Mouse (Mus musculus): ENCODE measurements around the gene Vamp2. TPM values are rescaled to one million over a fixed set of nuclear protein-coding genes. Genes with fewer than 3 reads are reported as not detected.

Gene Vamp2
- polyA plus RNA-seq, 1 experiment from 2014 or later = 98.1 TPM

- H3K27me3 ChIP-seq (ENCODE audit: control insufficient read depth, insufficient read depth, low read length) = no peaks in the 10 kb centered on the region
- peaks cover 7% of the 10 kb centered on the region for H3K4me1 ChIP-seq (replicated peaks; ENCODE audit: control insufficient read depth, insufficient read depth, low read length)
- H3K36me3 ChIP-seq (ENCODE audit: control insufficient read depth, insufficient read depth, low read length) = no peaks in the 10 kb centered on the region
- under 1% methylated on average over 47 of the region's 47 CpGs for WGBS
- ATAC-seq (ENCODE audit: low FRiP score) = peak; percentile 92
- H3K4me2 ChIP-seq (replicated peaks; ENCODE audit: low read depth, low read length) = peak within 1 kb of the TSS; percentile 85
- peak within 1 kb of the TSS; percentile 82 for H3K27ac ChIP-seq (ENCODE audit: low read depth, low read length)
- H3K4me3 ChIP-seq (ENCODE audit: low read depth, low read length) = peak within 1 kb of the TSS; percentile 59
- peak within 1 kb of the TSS; percentile 81 for H3K9ac ChIP-seq (ENCODE audit: low read depth, low read length)
- H3K9me3 ChIP-seq (ENCODE audit: control insufficient read depth, low read length) = no peaks in the 10 kb centered on the region
- peak; percentile 95 for DNase-seq (ENCODE audit: low spot score)
Observed at GRCm38 (mm10) chr11:69070590-69071222, 17.6 kb upstream of the Vamp2 start, which contains the start of gene Tmem107. TSS of gene Tmem107 (plus strand) at chr11:69070806.

GRCm38 (mm10) chr11:69071262-69071661, 17.0 kb upstream of the Vamp2 start:
- WGBS = 24% methylated on average over 9 of the region's 9 CpGs
- Histone ChIP-seq H3K4me1 (replicated peaks; ENCODE audit: control insufficient read depth, insufficient read depth, low read length) (peaks cover 7% of the 10 kb centered on the region), H3K36me3 (ENCODE audit: control insufficient read depth, insufficient read depth, low read length) (no peaks in the 10 kb centered on the region), H3K9ac (ENCODE audit: low read depth, low read length) (peak overlapping the region; percentile 81), H3K4me2 (replicated peaks; ENCODE audit: low read depth, low read length) (peak overlapping the region; percentile 85), H3K27ac (ENCODE audit: low read depth, low read length) (peak overlapping the region; percentile 82; the same call in 1 of the 2 replicates), H3K9me3 (ENCODE audit: control insufficient read depth, low read length) (no peaks in the 10 kb centered on the region), H3K4me3 (ENCODE audit: low read depth, low read length) (peak overlapping the region; percentile 59), H3K27me3 (ENCODE audit: control insufficient read depth, insufficient read depth, low read length) (no peaks in the 10 kb centered on the region)
- DNase-seq (ENCODE audit: low spot score) (no peak), ATAC-seq (ENCODE audit: low FRiP score) (no peak)

- 82% methylated on average over 11 of the region's 11 CpGs for WGBS
Observed at GRCm38 (mm10) chr11:69072234-69072633, 16.1 kb upstream of the Vamp2 start.

GRCm38 (mm10) chr11:69072666-69073064, 15.6 kb upstream of the Vamp2 start:
- peak overlapping the region; percentile 26 for H3K4me3 ChIP-seq (ENCODE audit: low read depth, low read length)
- peaks cover 7% of the 10 kb centered on the region for H3K4me1 ChIP-seq (replicated peaks; ENCODE audit: control insufficient read depth, insufficient read depth, low read length)
- ATAC-seq (ENCODE audit: low FRiP score) (no peak), DNase-seq (ENCODE audit: low spot score) (no peak)
- H3K9me3 ChIP-seq (ENCODE audit: control insufficient read depth, low read length) = no peaks in the 10 kb centered on the region
- WGBS = 11% methylated on average over 9 of the region's 9 CpGs
- H3K27me3 ChIP-seq (ENCODE audit: control insufficient read depth, insufficient read depth, low read length) = no peaks in the 10 kb centered on the region
- H3K27ac ChIP-seq (ENCODE audit: low read depth, low read length) = peak overlapping the region; percentile 43
- no peak overlapping the region for H3K9ac ChIP-seq (ENCODE audit: low read depth, low read length)
- no peaks in the 10 kb centered on the region for H3K36me3 ChIP-seq (ENCODE audit: control insufficient read depth, insufficient read depth, low read length)
- H3K4me2 ChIP-seq (replicated peaks; ENCODE audit: low read depth, low read length) = peak overlapping the region; percentile 39

More at GRCm38 (mm10) chr11:69072234-69072633, 16.1 kb upstream of the Vamp2 start:
- no peaks in the 10 kb centered on the region for H3K36me3 ChIP-seq (ENCODE audit: control insufficient read depth, insufficient read depth, low read length)
- ATAC-seq (ENCODE audit: low FRiP score) (no peak), DNase-seq (ENCODE audit: low spot score) (no peak)
- H3K9ac ChIP-seq (ENCODE audit: low read depth, low read length) = no peak overlapping the region
- H3K27me3 ChIP-seq (ENCODE audit: control insufficient read depth, insufficient read depth, low read length) = no peaks in the 10 kb centered on the region
- H3K4me1 ChIP-seq (replicated peaks; ENCODE audit: control insufficient read depth, insufficient read depth, low read length) = peaks cover 7% of the 10 kb centered on the region
- peak overlapping the region; percentile 39 for H3K4me2 ChIP-seq (replicated peaks; ENCODE audit: low read depth, low read length)
- peak overlapping the region; percentile 26; the same call in 1 of the 2 replicates for H3K4me3 ChIP-seq (ENCODE audit: low read depth, low read length)
- H3K27ac ChIP-seq (ENCODE audit: low read depth, low read length) = peak overlapping the region; percentile 43; the same call in 1 of the 2 replicates
- no peaks in the 10 kb centered on the region for H3K9me3 ChIP-seq (ENCODE audit: control insufficient read depth, low read length)

GRCm38 (mm10) chr11:69073065-69073888, 15.0 kb upstream of the Vamp2 start:
- H3K27me3 ChIP-seq (ENCODE audit: control insufficient read depth, insufficient read depth, low read length) = no peaks in the 10 kb centered on the region
- no peaks in the 10 kb centered on the region for H3K36me3 ChIP-seq (ENCODE audit: control insufficient read depth, insufficient read depth, low read length)
- DNase-seq (ENCODE audit: low spot score) (peak; percentile 91), ATAC-seq (ENCODE audit: low FRiP score) (peak; percentile 71)
- H3K4me1 ChIP-seq (replicated peaks; ENCODE audit: control insufficient read depth, insufficient read depth, low read length) = peaks cover 7% of the 10 kb centered on the region
- H3K4me2 ChIP-seq (replicated peaks; ENCODE audit: low read depth, low read length) = peak overlapping the region; percentile 39
- H3K27ac ChIP-seq (ENCODE audit: low read depth, low read length) = peak overlapping the region; percentile 83
- peak overlapping the region; percentile 62 for H3K9ac ChIP-seq (ENCODE audit: low read depth, low read length)
- WGBS = under 1% methylated on average over 14 of the region's 14 CpGs
- peak overlapping the region; percentile 26 for H3K4me3 ChIP-seq (ENCODE audit: low read depth, low read length)
- no peaks in the 10 kb centered on the region for H3K9me3 ChIP-seq (ENCODE audit: control insufficient read depth, low read length)

- H3K36me3 ChIP-seq (ENCODE audit: control insufficient read depth, insufficient read depth, low read length) = no peaks in the 10 kb centered on the region
- no peak for DNase-seq (ENCODE audit: low spot score)
- WGBS = 51% methylated on average over 6 of the region's 6 CpGs
- no peaks in the 10 kb centered on the region for H3K27me3 ChIP-seq (ENCODE audit: control insufficient read depth, insufficient read depth, low read length)
- H3K4me1 ChIP-seq (replicated peaks; ENCODE audit: control insufficient read depth, insufficient read depth, low read length) = peaks cover 7% of the 10 kb centered on the region
- H3K27ac ChIP-seq (ENCODE audit: low read depth, low read length) = 0 out of 2 replicates have a peak overlapping the region, but pooled peaks have one; percentile 33
- H3K4me3 ChIP-seq (ENCODE audit: low read depth, low read length) = no peak overlapping the region
- H3K9ac ChIP-seq (ENCODE audit: low read depth, low read length) = no peak overlapping the region
- no peak for ATAC-seq (ENCODE audit: low FRiP score)
- no peak overlapping the region for H3K4me2 ChIP-seq (replicated peaks; ENCODE audit: low read depth, low read length)
- no peaks in the 10 kb centered on the region for H3K9me3 ChIP-seq (ENCODE audit: control insufficient read depth, low read length)
Observed at GRCm38 (mm10) chr11:69073951-69074775, 14.1 kb upstream of the Vamp2 start.

- no peak for ATAC-seq (ENCODE audit: low FRiP score)
- 51% methylated on average over 2 of the region's 2 CpGs for WGBS
- no peak overlapping the region for H3K9ac ChIP-seq (ENCODE audit: low read depth, low read length)
- H3K4me1 ChIP-seq (replicated peaks; ENCODE audit: control insufficient read depth, insufficient read depth, low read length) = peaks cover 7% of the 10 kb centered on the region
- no peak overlapping the region for H3K27ac ChIP-seq (ENCODE audit: low read depth, low read length)
- no peaks in the 10 kb centered on the region for H3K9me3 ChIP-seq (ENCODE audit: control insufficient read depth, low read length)
- H3K4me2 ChIP-seq (replicated peaks; ENCODE audit: low read depth, low read length) = no peak overlapping the region
- H3K36me3 ChIP-seq (ENCODE audit: control insufficient read depth, insufficient read depth, low read length) = no peaks in the 10 kb centered on the region
- no peak for DNase-seq (ENCODE audit: low spot score)
- H3K4me3 ChIP-seq (ENCODE audit: low read depth, low read length) = no peak overlapping the region
- H3K27me3 ChIP-seq (ENCODE audit: control insufficient read depth, insufficient read depth, low read length) = no peaks in the 10 kb centered on the region
Observed at GRCm38 (mm10) chr11:69074776-69075069, 13.6 kb upstream of the Vamp2 start.

GRCm38 (mm10) chr11:69075764-69076479, 12.4 kb upstream of the Vamp2 start:
- Histone ChIP-seq H3K4me2 (replicated peaks; ENCODE audit: low read depth, low read length) (no peak overlapping the region), H3K27me3 (ENCODE audit: control insufficient read depth, insufficient read depth, low read length) (no peaks in the 10 kb centered on the region), H3K36me3 (ENCODE audit: control insufficient read depth, insufficient read depth, low read length) (no peaks in the 10 kb centered on the region), H3K9me3 (ENCODE audit: control insufficient read depth, low read length) (no peaks in the 10 kb centered on the region), H3K9ac (ENCODE audit: low read depth, low read length) (no peak overlapping the region), H3K4me1 (replicated peaks; ENCODE audit: control insufficient read depth, insufficient read depth, low read length) (peaks cover 7% of the 10 kb centered on the region), H3K4me3 (ENCODE audit: low read depth, low read length) (no peak overlapping the region), H3K27ac (ENCODE audit: low read depth, low read length) (no peak overlapping the region)
- no peak for ATAC-seq (ENCODE audit: low FRiP score)
- DNase-seq (ENCODE audit: low spot score) = peak; percentile 36
- 49% methylated on average over 8 of the region's 9 CpGs for WGBS

All from hindbrain, embryonic 11.5 days (tissue).